Mouse (Mus musculus): Measurements from ENCODE around the gene Erc1. TPM values are rescaled to one million over a fixed set of nuclear protein-coding genes. Genes with fewer than 3 reads are reported as not detected.
"Not testable (repeated sequence)": the region's sequence is repeated elsewhere in the genome, so short reads cannot be mapped to it uniquely, and the experiment has no call there.

Gene Erc1
- polyA plus RNA-seq, 1 experiment from 2014 or later = 19.8 TPM

DNA sequence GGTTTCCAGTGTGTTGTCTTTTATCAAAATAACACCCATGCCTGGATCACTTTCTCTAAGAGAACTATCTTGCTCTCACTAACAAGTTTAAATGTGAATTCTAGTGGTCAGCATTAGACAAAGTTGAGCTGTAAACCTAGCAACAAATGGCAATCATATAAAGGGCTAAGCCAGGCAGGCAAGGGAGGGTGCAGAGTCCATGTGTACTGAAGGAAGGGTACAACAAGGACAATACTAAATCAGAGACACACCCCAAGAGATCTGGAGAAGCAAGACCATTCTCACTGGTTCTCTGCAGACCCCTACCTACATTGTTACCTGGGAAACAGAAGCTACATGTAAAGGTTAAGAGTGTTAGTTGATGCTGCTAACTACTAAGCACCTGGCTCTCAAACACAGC, 161.5 kb downstream of the Erc1 start:
- H3K27me3 ChIP-seq = no peaks in the 10 kb centered on the region
- no peak overlapping the region for H3K9ac ChIP-seq
- H3K27ac ChIP-seq = no peak overlapping the region
- H3K4me2 ChIP-seq = no peak overlapping the region
- H3K36me3 ChIP-seq = peaks cover 14% of the 10 kb centered on the region
- no peak overlapping the region for H3K4me3 ChIP-seq (replicated peaks)
- no peaks in the 10 kb centered on the region for H3K9me3 ChIP-seq (replicated peaks)
- no peaks in the 10 kb centered on the region for H3K4me1 ChIP-seq
- ATAC-seq (replicated peaks; ENCODE audit: low FRiP score) = no peak

- WGBS = 73% methylated on average over 2 of the region's 2 CpGs
- ATAC-seq (replicated peaks; ENCODE audit: low FRiP score) = no peak
- H3K9ac ChIP-seq = no peak overlapping the region
These were observed 167.2 kb downstream of the Erc1 start for GRCm38 (mm10) chr6:119680746-119681145.

GRCm38 (mm10) chr6:119674811-119675209, 173.2 kb downstream of the Erc1 start:
- Histone ChIP-seq H3K9me3 (replicated peaks) (no peaks in the 10 kb centered on the region), H3K36me3 (peaks cover 8% of the 10 kb centered on the region), H3K4me2 (no peak overlapping the region), H3K4me1 (peaks cover 5% of the 10 kb centered on the region), H3K27ac (no peak overlapping the region), H3K4me3 (replicated peaks) (no peak overlapping the region), H3K27me3 (no peaks in the 10 kb centered on the region), H3K9ac (no peak overlapping the region)
- ATAC-seq (replicated peaks; ENCODE audit: low FRiP score) = no peak
- WGBS = 81% methylated on average over 7 of the region's 7 CpGs

More at GRCm38 (mm10) chr6:119680746-119681145, 167.2 kb downstream of the Erc1 start:
- Histone ChIP-seq H3K9me3 (replicated peaks) (no peaks in the 10 kb centered on the region), H3K27ac (no peak overlapping the region), H3K27me3 (no peaks in the 10 kb centered on the region), H3K4me2 (no peak overlapping the region), H3K4me1 (no peaks in the 10 kb centered on the region), H3K36me3 (peaks cover 9% of the 10 kb centered on the region; the same call in 1 of the 2 replicates), H3K4me3 (replicated peaks) (no peak overlapping the region)

- ATAC-seq (replicated peaks; ENCODE audit: low FRiP score) = no peak
- H3K9me3 ChIP-seq (replicated peaks) = no peaks in the 10 kb centered on the region
- H3K4me2 ChIP-seq = no peak overlapping the region
- peaks cover 5% of the 10 kb centered on the region for H3K4me1 ChIP-seq
- WGBS = 72% methylated on average over 5 of the region's 5 CpGs
- no peak overlapping the region for H3K4me3 ChIP-seq (replicated peaks)
- H3K27me3 ChIP-seq = no peaks in the 10 kb centered on the region
- H3K27ac ChIP-seq = peak overlapping the region; percentile 68
- no peak overlapping the region for H3K9ac ChIP-seq
- H3K36me3 ChIP-seq = peaks cover 8% of the 10 kb centered on the region
These were observed 173.7 kb downstream of the Erc1 start for GRCm38 (mm10) chr6:119674201-119674810.

- no peak for ATAC-seq (replicated peaks; ENCODE audit: low FRiP score)
- Histone ChIP-seq H3K4me1 (peaks cover 5% of the 10 kb centered on the region), H3K4me3 (replicated peaks) (no peak overlapping the region), H3K9ac (no peak overlapping the region), H3K27ac (no peak overlapping the region), H3K36me3 (peaks cover 4% of the 10 kb centered on the region; the same call in 1 of the 2 replicates), H3K9me3 (replicated peaks) (no peaks in the 10 kb centered on the region), H3K4me2 (no peak overlapping the region), H3K27me3 (no peaks in the 10 kb centered on the region)
- 33% methylated on average over 3 of the region's 3 CpGs for WGBS
These were observed 178.2 kb downstream of the Erc1 start for GRCm38 (mm10) chr6:119669746-119670145.

DNA sequence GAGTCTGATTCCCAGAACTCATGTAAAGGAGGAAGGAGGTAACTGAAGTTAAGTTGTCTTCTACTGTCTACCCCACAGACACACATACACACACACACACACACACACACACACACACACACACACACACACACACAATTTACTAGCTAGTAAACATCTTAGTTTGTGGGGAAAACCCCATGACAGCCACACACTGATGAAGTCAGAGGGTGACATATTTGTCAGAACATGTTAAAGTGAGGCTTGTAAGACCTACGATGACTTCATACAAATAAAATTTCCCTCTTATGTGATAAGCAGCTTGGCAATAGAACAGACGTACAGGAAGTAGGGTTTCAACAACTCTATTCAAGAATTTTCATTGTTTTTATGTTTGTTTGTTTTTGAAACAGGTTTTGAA, 185.0 kb downstream of the Erc1 start:
- no peaks in the 10 kb centered on the region for H3K4me1 ChIP-seq
- no peak for ATAC-seq (replicated peaks; ENCODE audit: low FRiP score)
- H3K9ac ChIP-seq = no peak overlapping the region
- no peak overlapping the region for H3K4me3 ChIP-seq (replicated peaks)
- no peaks in the 10 kb centered on the region for H3K36me3 ChIP-seq
- whole genome bisulfite sequencing = 76% methylated on average over 2 of the region's 2 CpGs
- no peaks in the 10 kb centered on the region for H3K27me3 ChIP-seq
- H3K27ac ChIP-seq = no peak overlapping the region
- H3K4me2 ChIP-seq = no peak overlapping the region
- no peaks in the 10 kb centered on the region for H3K9me3 ChIP-seq (replicated peaks)

- ATAC-seq (replicated peaks; ENCODE audit: low FRiP score) = no peak
- Histone ChIP-seq H3K27me3 (no peaks in the 10 kb centered on the region), H3K4me1 (no peaks in the 10 kb centered on the region), H3K36me3 (no peaks in the 10 kb centered on the region), H3K9ac (no peak overlapping the region), H3K4me2 (no peak overlapping the region), H3K4me3 (replicated peaks) (no peak overlapping the region), H3K27ac (no peak overlapping the region), H3K9me3 (replicated peaks) (no peaks in the 10 kb centered on the region)
- 74% methylated on average over 3 of the region's 3 CpGs for WGBS
These were observed 186.9 kb downstream of the Erc1 start for GRCm38 (mm10) chr6:119661081-119661493.

- ATAC-seq (replicated peaks; ENCODE audit: low FRiP score) = no peak
- H3K4me1 ChIP-seq = no peaks in the 10 kb centered on the region
- H3K9ac ChIP-seq = no peak overlapping the region
- no peak overlapping the region for H3K27ac ChIP-seq
- no peaks in the 10 kb centered on the region for H3K27me3 ChIP-seq
- no peaks in the 10 kb centered on the region for H3K9me3 ChIP-seq (replicated peaks)
- H3K4me2 ChIP-seq = no peak overlapping the region
- 90% methylated on average over 2 of the region's 2 CpGs for WGBS
- H3K36me3 ChIP-seq = no peaks in the 10 kb centered on the region
- no peak overlapping the region for H3K4me3 ChIP-seq (replicated peaks)
These were observed 189.5 kb downstream of the Erc1 start for GRCm38 (mm10) chr6:119658441-119658840.

DNA sequence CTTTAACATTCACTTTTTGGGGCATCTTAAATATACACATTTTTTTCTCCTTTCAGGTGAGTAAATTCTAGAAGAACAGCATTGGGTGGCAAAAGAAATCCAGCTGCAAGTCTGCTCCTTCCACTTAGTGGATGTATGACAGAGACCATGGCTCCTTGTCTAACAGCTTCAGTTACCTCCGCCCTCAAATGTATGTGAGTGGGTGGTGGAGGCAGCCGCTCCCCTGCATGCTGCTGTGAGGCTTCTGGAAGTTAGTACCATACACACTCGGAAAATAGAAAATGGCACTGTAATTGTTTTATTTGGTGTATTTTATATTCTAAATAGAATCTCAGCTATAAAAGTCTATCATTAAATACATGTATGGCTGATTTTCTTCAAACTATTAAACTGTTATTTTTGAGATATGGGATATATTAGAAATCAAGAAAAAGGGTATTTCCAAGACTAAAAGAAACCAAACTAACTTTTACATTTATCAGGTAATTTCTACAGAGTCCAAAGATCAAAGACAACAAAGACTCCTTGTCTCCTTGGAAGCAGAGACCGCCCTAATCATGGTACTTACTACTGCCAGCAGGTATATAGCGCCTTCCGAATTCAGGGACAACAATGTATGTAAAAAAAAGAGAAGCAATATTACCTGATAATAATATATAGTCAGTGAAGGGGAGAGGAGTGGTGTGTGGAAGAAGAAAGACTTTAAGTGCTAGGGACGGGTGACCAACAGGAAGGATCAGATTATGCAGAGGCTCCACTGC, 190.4 kb downstream of the Erc1 start:
- 88% methylated on average over 7 of the region's 7 CpGs for WGBS
- H3K27ac ChIP-seq = no peak overlapping the region
- H3K4me2 ChIP-seq = no peak overlapping the region
- H3K4me1 ChIP-seq = no peaks in the 10 kb centered on the region
- H3K9me3 ChIP-seq (replicated peaks) = no peaks in the 10 kb centered on the region
- no peak overlapping the region for H3K4me3 ChIP-seq (replicated peaks)
- ATAC-seq (replicated peaks; ENCODE audit: low FRiP score) = no peak
- no peak overlapping the region for H3K9ac ChIP-seq
- no peaks in the 10 kb centered on the region for H3K36me3 ChIP-seq
- no peaks in the 10 kb centered on the region for H3K27me3 ChIP-seq

- H3K27ac ChIP-seq; H3K27me3 ChIP-seq; H3K4me1 ChIP-seq; H3K4me2 ChIP-seq; H3K4me3 ChIP-seq (replicated peaks); H3K36me3 ChIP-seq; ATAC-seq (replicated peaks; ENCODE audit: low FRiP score); H3K9ac ChIP-seq; H3K9me3 ChIP-seq (replicated peaks): not testable (repeated sequence)
- WGBS = 86% methylated on average over 2 of the region's 2 CpGs
These were observed 193.2 kb downstream of the Erc1 start for GRCm38 (mm10) chr6:119654777-119655176.

GRCm38 (mm10) chr6:119643880-119644460, 204.0 kb downstream of the Erc1 start:
- H3K9me3 ChIP-seq (replicated peaks) = no peaks in the 10 kb centered on the region
- H3K27me3 ChIP-seq = no peaks in the 10 kb centered on the region
- 35% methylated on average over 14 of the region's 14 CpGs for WGBS
- no peaks in the 10 kb centered on the region for H3K36me3 ChIP-seq
- ATAC-seq (replicated peaks; ENCODE audit: low FRiP score) = no peak
- H3K9ac ChIP-seq = no peak overlapping the region
- H3K4me2 ChIP-seq = no peak overlapping the region
- 0 out of 2 replicates have a peak, but pooled peaks cover 2% of the 10 kb centered on the region for H3K4me1 ChIP-seq
- no peak overlapping the region for H3K4me3 ChIP-seq (replicated peaks)
- H3K27ac ChIP-seq = no peak overlapping the region

DNA sequence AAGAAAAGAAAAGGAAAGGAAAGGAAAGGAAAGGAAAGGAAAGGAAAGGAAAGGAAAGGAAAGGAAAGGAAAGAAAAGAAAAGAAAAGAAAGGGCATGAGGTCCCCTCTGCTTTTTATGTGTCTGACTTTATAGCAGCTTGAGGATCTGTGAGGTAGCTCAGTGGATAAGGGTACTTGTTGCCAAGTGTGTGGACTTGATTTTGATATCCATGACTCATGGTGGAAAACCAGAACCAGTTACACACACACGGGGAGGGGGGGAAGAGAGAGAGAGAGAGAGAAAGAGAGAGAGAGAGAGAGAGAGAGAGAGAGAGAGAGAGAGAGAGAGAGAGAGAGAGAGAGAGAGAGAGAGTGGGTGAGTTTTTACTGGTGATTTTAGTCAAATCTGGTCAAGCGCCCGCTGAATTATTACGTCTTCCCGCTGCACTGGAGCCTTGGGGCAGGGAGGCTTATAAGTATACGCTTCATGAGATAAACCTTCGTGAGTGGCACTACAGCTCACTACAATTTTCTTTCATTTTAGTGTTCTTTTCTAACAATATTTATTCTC, 204.7 kb downstream of the Erc1 start:
- no peak overlapping the region for H3K4me3 ChIP-seq (replicated peaks)
- 0 out of 2 replicates have a peak, but pooled peaks cover 2% of the 10 kb centered on the region for H3K4me1 ChIP-seq
- H3K36me3 ChIP-seq = no peaks in the 10 kb centered on the region
- no peaks in the 10 kb centered on the region for H3K27me3 ChIP-seq
- H3K4me2 ChIP-seq = no peak overlapping the region
- no peak overlapping the region for H3K9ac ChIP-seq
- H3K27ac ChIP-seq = no peak overlapping the region
- no peak for ATAC-seq (replicated peaks; ENCODE audit: low FRiP score)
- H3K9me3 ChIP-seq (replicated peaks) = no peaks in the 10 kb centered on the region
- 75% methylated on average over 7 of the region's 7 CpGs for WGBS
